Mouse (Mus musculus) CH12F3 (cell line): ENCODE results near the gene Ksr1.

Experiments used
- in situ Hi-C: fragments of 300-500 bp; cut with MboI; formaldehyde crosslinking; loops from 2 replicates; pipeline ENCODE4 v1.14.3; 2020; ENCODE audit warnings: low sequenced_read_pairs

Ksr1 gene

GRCm38 (mm10) chr11:79047180-79047727 lies 99.0 kb downstream of the Ksr1 start:
- in situ Hi-C loops = no loop called here

- in situ Hi-C loops = no loop called here
These were observed 99.5 kb downstream of the Ksr1 start for GRCm38 (mm10) chr11:79046561-79047155.

- in situ Hi-C loops = no loop called here
These were observed 101.0 kb downstream of the Ksr1 start for GRCm38 (mm10) chr11:79045231-79045630.

GRCm38 (mm10) chr11:79044798-79045197 lies 101.4 kb downstream of the Ksr1 start:
- in situ Hi-C loops = no loop called here

GRCm38 (mm10) chr11:79041908-79042430 lies 104.2 kb downstream of the Ksr1 start:
- in situ Hi-C loops = no loop called here

- in situ Hi-C loops = loop anchor here (10.0 kb wide), 1 partner anchor 255 kb away; the partner anchor contains the start of gene Gm9964
These were observed 106.7 kb downstream of the Ksr1 start for GRCm38 (mm10) chr11:79039488-79039887.

GRCm38 (mm10) chr11:79037555-79037954 lies 108.7 kb downstream of the Ksr1 start:
- in situ Hi-C loops = loop anchor here (10.0 kb wide), 1 partner anchor 257 kb away; the partner anchor contains the start of gene Gm9964

GRCm38 (mm10) chr11:79036324-79036723 lies 109.9 kb downstream of the Ksr1 start:
- in situ Hi-C loops = loop anchor here (10.0 kb wide), 1 partner anchor 258 kb away; the partner anchor contains the start of gene Gm9964

GRCm38 (mm10) chr11:79033636-79034035 lies 112.6 kb downstream of the Ksr1 start:
- in situ Hi-C loops = loop anchor here (5.0 to 10.0 kb wide), 2 partner anchors 179 to 261 kb away; partner anchors contain the start of gene Gm9964

GRCm38 (mm10) chr11:79033021-79033420 lies 113.2 kb downstream of the Ksr1 start:
- in situ Hi-C loops = loop anchor here (5.0 to 10.0 kb wide), 2 partner anchors 179 to 262 kb away; partner anchors contain the start of gene Gm9964

- in situ Hi-C loops = loop anchor here (5.0 to 10.0 kb wide), 2 partner anchors 181 to 263 kb away; partner anchors contain the start of gene Gm9964
These were observed 114.8 kb downstream of the Ksr1 start for GRCm38 (mm10) chr11:79031452-79031746.

GRCm38 (mm10) chr11:79030570-79031451 lies 115.4 kb downstream of the Ksr1 start:
- in situ Hi-C loops = loop anchor here (5.0 to 10.0 kb wide), 2 partner anchors 181 to 264 kb away; partner anchors contain the start of gene Gm9964

- in situ Hi-C loops = no loop called here
These were observed 122.5 kb downstream of the Ksr1 start for GRCm38 (mm10) chr11:79023751-79024150.

GRCm38 (mm10) chr11:79023342-79023741 lies 122.9 kb downstream of the Ksr1 start:
- in situ Hi-C loops = no loop called here

- in situ Hi-C loops = no loop called here
These were observed 123.4 kb downstream of the Ksr1 start for GRCm38 (mm10) chr11:79022836-79023235.

- in situ Hi-C loops = no loop called here
These were observed 125.6 kb downstream of the Ksr1 start for GRCm38 (mm10) chr11:79020535-79021045.

GRCm38 (mm10) chr11:79019839-79020534 lies 126.2 kb downstream of the Ksr1 start:
- in situ Hi-C loops = no loop called here

- in situ Hi-C loops = no loop called here
These were observed 127.1 kb downstream of the Ksr1 start for GRCm38 (mm10) chr11:79018954-79019704.

- in situ Hi-C loops = no loop called here
These were observed 129.0 kb downstream of the Ksr1 start for GRCm38 (mm10) chr11:79017161-79017606.

- in situ Hi-C loops = no loop called here
These were observed 130.0 kb downstream of the Ksr1 start for GRCm38 (mm10) chr11:79016236-79016635.
